Mouse (Mus musculus) liver, adult 2 months (tissue): ENCODE measurements around the gene Gcm1. TPM values are rescaled to one million over a fixed set of nuclear protein-coding genes. Genes with fewer than 3 reads are reported as not detected.

Experiments used
- DNase-seq: peaks from one replicate; pipeline ENCODE4 v3.0.0-alpha.2; 2011; ENCODE audit warnings: low read depth, low spot score; ENCODE audit errors: extremely low read depth
- H3K27ac ChIP-seq: fragments of 200-500 bp; replicated peaks from 2 replicates; pipeline ENCODE4 v1.5.1; 2012; ENCODE audit warnings: low read depth, mild to moderate bottlenecking, control low read depth, inconsistent platforms, low read length; ENCODE audit not compliant: insufficient read depth
- H3K27me3 ChIP-seq: fragments of 200-500 bp; 2 replicates; pipeline ENCODE4 v1.6.1; 2012; ENCODE audit warnings: mild to moderate bottlenecking, moderate library complexity, low read length, inconsistent platforms; ENCODE audit not compliant: control insufficient read depth, insufficient read depth
- H3K36me3 ChIP-seq: fragments of 200-500 bp; 2 replicates; pipeline ENCODE4 v1.6.1; 2012; ENCODE audit warnings: low read length, inconsistent platforms; ENCODE audit not compliant: control insufficient read depth, insufficient read depth
- H3K4me1 ChIP-seq: fragments of 200-500 bp; 2 replicates; pipeline ENCODE4 v1.6.1; 2011; ENCODE audit warnings: low read length; ENCODE audit not compliant: control insufficient read depth, insufficient read depth
- H3K4me3 ChIP-seq: fragments of 200-500 bp; 2 replicates; pipeline ENCODE4 v1.5.1; 2011; ENCODE audit warnings: low read depth, mild to moderate bottlenecking, control low read depth, low read length, moderate library complexity; ENCODE audit not compliant: insufficient read depth
- H3K79me2 ChIP-seq: fragments of 200-500 bp; 2 replicates; pipeline ENCODE4 v1.6.1; 2012; ENCODE audit warnings: inconsistent platforms, mild to moderate bottlenecking, low read length, moderate library complexity; ENCODE audit not compliant: control insufficient read depth, insufficient read depth
- H3K9ac ChIP-seq: fragments of 200-500 bp; 2 replicates; pipeline ENCODE4 v1.6.1; 2012; ENCODE audit warnings: low read depth, mild to moderate bottlenecking, control low read depth, inconsistent platforms, low read length
- CTCF ChIP-seq: fragments of 200-500 bp; IDR thresholded peaks from 2 replicates; pipeline ENCODE4 v1.5.1; 2011; ENCODE audit warnings: low read depth, low read length, control low read depth
- POLR2A ChIP-seq: fragments of 200-500 bp; IDR thresholded peaks from 2 replicates; pipeline ENCODE4 v1.6.1; 2011; ENCODE audit warnings: low read length, control low read depth; ENCODE audit not compliant: insufficient read depth; ENCODE audit errors: extremely low read depth
- WGBS: fragments of 180-500 bp; shearing (Covaris S2); methylation state at CpG from one replicate; pipeline ENCODE4 v1.1.7; 2018; 5-methylcytosine and 5-hydroxymethylcytosine counted together
- polyA plus RNA-seq: library from polyadenylated mRNA; depleted of rRNA; stranded (reverse); fragments of >200 nt; gene quantifications from 2 replicates; pipeline ENCODE4 v1.2.3, GENCODE M21; 2012; rRNA removed
- total RNA-seq: library from RNA; depleted of rRNA; stranded (reverse); fragments of >200 nt; gene quantifications from 2 replicates; pipeline ENCODE4 v1.2.3, GENCODE M21; 2014; rRNA removed

Gcm1 gene
- total RNA-seq (not detected in 2 replicates), polyA plus RNA-seq (not detected in 2 replicates)

GRCm38 (mm10) chr9:78051677-78052076 is at the start of gene Gcm1:
Gene Gcm1 (plus strand): TSS chr9:78051924.
- no peak within 1 kb of the TSS for H3K27ac ChIP-seq
- 46% methylated on average over 3 of the region's 3 CpGs for WGBS
- no peaks in the 10 kb centered on the region for H3K27me3 ChIP-seq
- no peak within 1 kb of the TSS for H3K4me3 ChIP-seq
- H3K9ac ChIP-seq: no peak within 1 kb of the TSS
- no peaks in the 10 kb centered on the region for H3K79me2 ChIP-seq
- no peaks in the 10 kb centered on the region for H3K36me3 ChIP-seq
- DNase-seq: no peak
- no peaks in the 10 kb centered on the region for H3K4me1 ChIP-seq
- TF ChIP-seq CTCF: no peak
- no peak for TF ChIP-seq POLR2A

DNA sequence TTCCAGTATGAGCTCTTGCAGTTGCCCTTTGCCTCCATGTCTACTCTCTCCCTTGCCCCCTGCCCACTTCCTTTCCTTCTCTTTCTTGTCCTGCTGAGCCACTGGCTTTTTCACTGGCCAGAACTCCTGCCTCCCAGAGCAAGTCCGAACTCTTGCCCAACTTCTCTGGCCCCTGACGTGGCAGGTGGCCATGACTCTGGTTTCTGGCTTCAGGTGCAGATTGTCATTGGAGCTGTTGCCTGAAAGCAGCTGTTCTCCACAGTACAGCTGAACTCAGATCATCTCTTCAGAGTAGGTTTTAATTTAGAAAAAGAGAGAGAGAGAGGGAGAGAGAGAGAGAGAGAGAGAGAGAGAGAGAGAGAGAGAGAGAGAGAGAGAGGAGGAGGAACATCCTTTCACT is 48.4 kb upstream of the Gcm1 start:
- Histone ChIP-seq H3K36me3 (no peaks in the 10 kb centered on the region), H3K79me2 (no peaks in the 10 kb centered on the region), H3K9ac (no peak overlapping the region), H3K4me3 (no peak overlapping the region), H3K27me3 (no peaks in the 10 kb centered on the region), H3K4me1 (peaks cover 6% of the 10 kb centered on the region; the same call in 1 of the 2 replicates), H3K27ac (no peak overlapping the region)
- DNase-seq: peak; percentile 59
- 17% methylated on average over 2 of the region's 2 CpGs for WGBS
- TF ChIP-seq POLR2A (no peak), CTCF (no peak)

- no peaks in the 10 kb centered on the region for H3K27me3 ChIP-seq
- no peak overlapping the region for H3K9ac ChIP-seq
- H3K27ac ChIP-seq: no peak overlapping the region
- DNase-seq: no peak
- H3K79me2 ChIP-seq: no peaks in the 10 kb centered on the region
- H3K4me3 ChIP-seq: no peak overlapping the region
- peak; percentile 57 for TF ChIP-seq CTCF
- no peak for TF ChIP-seq POLR2A
- H3K36me3 ChIP-seq: no peaks in the 10 kb centered on the region
- 56% methylated on average over 3 of the region's 3 CpGs for WGBS
- peaks cover 6% of the 10 kb centered on the region; the same call in 1 of the 2 replicates for H3K4me1 ChIP-seq
Measured at GRCm38 (mm10) chr9:78005481-78005880, 46.2 kb upstream of the Gcm1 start.

DNA sequence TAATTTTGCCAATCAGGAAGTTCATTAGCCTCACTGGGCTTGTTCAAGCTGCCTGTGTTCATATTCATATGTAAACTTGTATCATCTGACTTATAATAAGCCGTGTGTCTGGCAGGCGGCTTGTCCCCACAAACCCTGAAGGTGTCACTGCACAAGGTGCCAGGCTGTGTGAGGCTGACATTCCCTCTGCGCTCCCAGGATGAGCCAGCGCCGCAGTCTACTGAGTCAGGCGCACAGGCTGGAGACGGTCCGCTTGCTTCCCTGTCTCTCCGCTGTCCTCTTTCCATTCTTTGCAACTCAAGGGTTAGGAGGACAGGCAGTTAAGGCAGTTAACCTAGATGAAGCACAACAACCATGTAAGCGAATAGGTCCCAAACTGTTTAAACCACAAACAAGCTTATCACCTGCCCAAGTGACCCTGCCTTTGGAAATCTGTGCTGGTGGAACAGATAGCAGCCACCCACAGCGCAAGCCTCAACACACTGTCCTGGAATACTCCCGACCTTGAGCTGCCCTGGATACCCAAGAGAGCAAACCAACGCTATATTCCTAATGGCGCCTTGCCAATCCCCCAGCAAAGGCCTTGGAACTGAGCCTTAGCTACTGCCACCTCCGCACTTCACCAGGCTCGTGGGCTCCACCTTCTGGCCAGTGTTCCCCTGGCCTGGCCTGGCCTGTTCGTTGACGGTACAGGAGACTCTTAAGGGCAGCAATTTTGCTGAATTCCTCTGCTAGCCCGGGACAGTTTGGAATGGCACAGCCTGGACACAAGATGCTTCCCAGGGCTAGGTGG is 45.3 kb upstream of the Gcm1 start:
- no peaks in the 10 kb centered on the region for H3K27me3 ChIP-seq
- peaks cover 6% of the 10 kb centered on the region; the same call in 1 of the 2 replicates for H3K4me1 ChIP-seq
- peak; percentile 74 for DNase-seq
- H3K27ac ChIP-seq: no peak overlapping the region
- peak overlapping the region; percentile 37; the same call in 1 of the 2 replicates for H3K9ac ChIP-seq
- H3K4me3 ChIP-seq: no peak overlapping the region
- H3K36me3 ChIP-seq: no peaks in the 10 kb centered on the region
- H3K79me2 ChIP-seq: no peaks in the 10 kb centered on the region
- 24% methylated on average over 19 of the region's 19 CpGs for WGBS
- no peak for TF ChIP-seq POLR2A
- peak; percentile 96 for TF ChIP-seq CTCF

- H3K79me2 ChIP-seq: no peaks in the 10 kb centered on the region
- H3K4me3 ChIP-seq: no peak overlapping the region
- H3K9ac ChIP-seq: no peak overlapping the region
- no peaks in the 10 kb centered on the region for H3K27me3 ChIP-seq
- peaks cover 6% of the 10 kb centered on the region; the same call in 1 of the 2 replicates for H3K4me1 ChIP-seq
- TF ChIP-seq POLR2A (no peak), CTCF (no peak)
- H3K36me3 ChIP-seq: no peaks in the 10 kb centered on the region
- H3K27ac ChIP-seq: no peak overlapping the region
- DNase-seq: no peak
- 91% methylated on average over 7 of the region's 7 CpGs for WGBS
Measured at GRCm38 (mm10) chr9:78009382-78009781, 42.3 kb upstream of the Gcm1 start.

DNA sequence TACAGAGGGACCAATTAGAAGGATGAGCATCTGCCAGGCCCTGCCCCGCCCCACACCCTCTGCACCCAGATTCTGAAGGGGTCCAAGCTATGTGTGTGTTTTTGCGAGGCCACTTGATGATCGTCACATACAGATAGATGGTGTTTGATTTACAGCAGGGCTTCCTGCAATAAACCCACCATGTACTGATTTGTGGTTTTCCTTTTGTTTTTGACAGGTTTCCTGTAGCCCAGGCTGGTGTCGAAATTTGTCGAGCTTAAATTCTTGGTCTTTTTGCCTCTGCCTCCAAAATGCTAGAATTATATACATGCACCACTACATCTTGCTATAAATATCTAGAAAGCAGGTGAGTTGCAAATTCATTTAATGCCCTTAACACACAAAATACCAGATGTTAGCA is 41.5 kb upstream of the Gcm1 start:
- DNase-seq: no peak
- no peaks in the 10 kb centered on the region for H3K36me3 ChIP-seq
- no peak overlapping the region for H3K4me3 ChIP-seq
- no peak for TF ChIP-seq CTCF
- no peak for TF ChIP-seq POLR2A
- H3K4me1 ChIP-seq: peaks cover 6% of the 10 kb centered on the region; the same call in 1 of the 2 replicates
- no peaks in the 10 kb centered on the region for H3K79me2 ChIP-seq
- no peaks in the 10 kb centered on the region for H3K27me3 ChIP-seq
- WGBS: 86% methylated on average over 5 of the region's 5 CpGs
- H3K27ac ChIP-seq: no peak overlapping the region
- H3K9ac ChIP-seq: no peak overlapping the region
